Mouse (Mus musculus): ENCODE measurements at regions not wholly inside any gene's neighbourhood (a gene's known extent, or its start where the extent isn't known, plus 50 kb on each side); places are given as distances from the start of the nearest gene placed in this dataset.
"Not testable (repeated sequence)": the region's sequence is repeated elsewhere in the genome, so short reads cannot be mapped to it uniquely, and the experiment has no call there.

GRCm38 (mm10) chr10:15321480-15321879 is 603.5 kb upstream of the Gje1 start:
- intact Hi-C loops (cut with DNase I): no loop called here
- no peak for DNase-seq (ENCODE audit: low spot score in 2 of 2)

- intact Hi-C loops (cut with DNase I): no loop called here
- no peak for DNase-seq (ENCODE audit: low spot score in 2 of 2)
These were observed 599.1 kb upstream of the Gje1 start for GRCm38 (mm10) chr10:15317017-15317607.

DNA sequence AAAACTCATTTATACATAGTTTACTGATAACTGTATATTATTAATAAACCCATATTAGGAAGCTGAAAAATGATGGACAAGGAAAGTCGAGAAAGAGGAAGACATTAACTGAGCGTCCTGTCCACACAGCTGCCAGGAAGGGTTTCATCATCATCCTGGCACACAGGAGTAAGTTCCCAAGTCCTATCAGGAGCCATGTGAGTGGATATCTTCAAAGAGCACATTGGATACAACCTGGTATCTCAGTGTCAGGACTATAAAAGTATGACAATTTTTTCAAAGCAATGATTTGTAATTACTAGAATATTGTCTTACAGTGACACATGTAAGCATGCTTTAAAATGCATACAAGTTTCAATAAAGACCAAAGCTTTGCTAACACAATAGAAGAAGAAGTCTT is 592.6 kb upstream of the Gje1 start:
- no peak for DNase-seq (ENCODE audit: low spot score in 2 of 2)
- intact Hi-C loops (cut with DNase I): no loop called here

DNA sequence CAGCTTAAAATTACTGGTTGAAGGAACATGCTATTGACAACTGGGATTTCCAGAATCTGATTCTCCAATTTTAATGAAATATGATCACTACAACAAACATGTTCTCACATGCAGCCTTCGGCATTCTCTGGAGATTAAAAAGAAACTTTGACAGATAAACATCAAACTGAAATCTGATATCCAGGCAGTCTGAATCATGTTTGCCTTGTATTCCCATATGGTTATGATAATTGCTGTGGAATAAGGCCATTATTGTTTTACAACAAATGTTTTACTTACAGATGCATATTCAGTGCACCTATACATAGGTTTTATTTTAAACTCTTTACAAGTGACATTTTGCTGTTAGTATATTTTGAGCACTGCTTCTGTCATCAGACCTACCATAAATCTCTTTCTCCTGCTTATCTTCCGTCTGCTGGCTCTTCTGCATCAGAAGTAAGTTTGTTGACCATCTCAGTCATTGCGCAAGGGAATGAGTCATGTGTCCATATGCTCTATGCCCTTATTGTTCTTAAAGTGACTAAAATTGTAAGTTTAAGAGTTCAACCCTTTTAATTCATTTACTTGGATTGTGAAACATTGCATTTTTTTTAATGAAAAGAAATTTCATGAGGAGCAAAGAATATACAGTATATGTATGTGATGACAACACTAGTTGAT is 587.9 kb upstream of the Gje1 start:
- DNase-seq (ENCODE audit: low spot score in 2 of 2): no peak
- intact Hi-C loops (cut with DNase I): no loop called here

GRCm38 (mm10) chr10:15300199-15301085 is 582.4 kb upstream of the Gje1 start:
- DNase-seq (ENCODE audit: low spot score in 2 of 2): peak; percentile 62 to 66
- intact Hi-C loops (cut with DNase I): no loop called here

GRCm38 (mm10) chr10:15299331-15300198 is 581.6 kb upstream of the Gje1 start:
- intact Hi-C loops (cut with DNase I): no loop called here
- DNase-seq (ENCODE audit: low spot score in 2 of 2): no peak

DNA sequence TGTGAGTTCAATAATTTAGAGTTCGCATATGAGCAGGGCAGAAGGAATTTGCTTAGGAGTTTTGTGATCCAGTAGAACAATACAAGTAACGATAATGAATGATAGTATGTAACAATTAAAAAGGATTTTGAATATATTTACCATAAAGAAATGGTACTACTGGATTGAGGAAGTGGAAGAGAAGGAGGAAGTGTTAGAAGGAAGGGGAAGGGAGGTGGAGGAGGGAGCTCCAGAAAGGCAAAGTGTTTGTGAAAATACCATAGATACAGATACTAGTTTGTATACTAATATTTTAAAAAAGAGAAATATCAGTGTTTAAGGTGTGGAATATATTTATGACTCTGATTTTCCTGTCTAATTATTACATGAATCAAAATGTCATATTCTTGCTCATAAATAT is 579.2 kb upstream of the Gje1 start:
- intact Hi-C loops (cut with DNase I): no loop called here
- no peak for DNase-seq (ENCODE audit: low spot score in 2 of 2)

DNA sequence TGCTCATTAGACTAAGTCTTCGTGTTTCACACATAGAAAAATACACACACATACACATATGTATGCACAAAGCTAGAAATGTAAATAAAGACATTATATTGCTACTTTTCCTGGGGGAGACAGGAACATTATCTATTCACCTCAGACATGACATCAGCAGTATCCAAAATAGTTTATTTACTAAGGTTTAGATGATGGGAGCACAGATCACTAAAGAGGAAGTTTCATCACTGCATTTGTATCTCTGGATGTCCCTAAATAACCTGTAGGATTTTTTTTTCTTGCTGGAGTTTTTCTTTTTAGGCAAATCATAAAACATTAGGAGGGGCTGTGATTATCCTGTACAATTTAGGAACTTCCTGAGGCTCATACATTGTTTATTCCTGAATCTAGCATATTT is 576.1 kb upstream of the Gje1 start:
- no peak for DNase-seq (ENCODE audit: low spot score in 2 of 2)
- intact Hi-C loops (cut with DNase I): no loop called here

GRCm38 (mm10) chr10:15263337-15263736 is 545.3 kb upstream of the Gje1 start:
- intact Hi-C loops (cut with DNase I); DNase-seq (ENCODE audit: low spot score in 2 of 2): not testable (repeated sequence)

DNA sequence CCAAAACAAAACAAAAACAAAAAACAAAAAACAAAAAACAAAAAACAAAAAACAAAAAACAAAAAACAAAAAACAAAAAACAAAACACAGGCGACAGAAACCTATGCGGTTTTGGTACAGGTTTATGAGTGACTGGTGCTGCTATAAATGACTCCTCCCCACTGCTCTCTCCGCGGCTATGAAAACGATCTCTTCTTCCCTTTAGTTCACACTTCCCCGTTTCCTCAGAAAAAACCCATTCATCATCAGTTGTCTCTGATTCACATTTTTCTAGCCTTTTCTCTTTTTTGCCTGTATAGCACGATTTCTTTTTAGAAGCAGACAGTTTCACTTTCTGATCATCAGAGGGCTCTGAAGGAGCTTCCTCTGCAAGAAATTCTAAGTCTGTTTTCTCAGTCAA is 544.3 kb upstream of the Gje1 start:
- DNase-seq (ENCODE audit: low spot score in 2 of 2); intact Hi-C loops (cut with DNase I): not testable (repeated sequence)

- intact Hi-C loops (cut with DNase I): no loop called here
These were observed 531.5 kb upstream of the Gje1 start for GRCm38 (mm10) chr10:15249402-15250086.

DNA sequence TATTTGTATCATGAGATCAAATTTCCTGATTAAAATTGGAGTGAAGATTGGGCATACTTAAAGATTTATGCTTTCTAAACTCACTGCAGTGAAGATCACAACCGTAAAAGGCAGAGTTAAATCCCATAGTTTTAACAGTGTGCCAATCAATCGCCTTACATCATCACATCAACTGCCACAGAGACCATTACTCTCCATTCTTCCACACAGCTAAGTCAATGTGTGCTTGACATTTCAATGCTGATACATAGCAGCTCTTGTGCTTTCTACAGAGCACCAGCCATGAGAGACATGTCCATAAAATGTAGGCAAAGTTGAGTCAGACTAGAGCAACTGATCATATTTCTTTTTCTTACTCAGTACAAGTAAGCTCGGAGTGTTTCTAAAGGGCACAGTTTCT is 530.9 kb upstream of the Gje1 start:
- intact Hi-C loops (cut with DNase I): no loop called here
- no peak for DNase-seq (ENCODE audit: low spot score in 2 of 2)

More at GRCm38 (mm10) chr10:15249402-15250086, 531.5 kb upstream of the Gje1 start:
- DNase-seq (ENCODE audit: low spot score in 2 of 2): no peak

- DNase-seq (ENCODE audit: low spot score in 2 of 2): no peak
- intact Hi-C loops (cut with DNase I): no loop called here
These were observed 526.6 kb upstream of the Gje1 start for GRCm38 (mm10) chr10:15244376-15245262.

GRCm38 (mm10) chr10:15243460-15243859 is 525.4 kb upstream of the Gje1 start:
- DNase-seq (ENCODE audit: low spot score in 2 of 2): no peak
- intact Hi-C loops (cut with DNase I): no loop called here

DNA sequence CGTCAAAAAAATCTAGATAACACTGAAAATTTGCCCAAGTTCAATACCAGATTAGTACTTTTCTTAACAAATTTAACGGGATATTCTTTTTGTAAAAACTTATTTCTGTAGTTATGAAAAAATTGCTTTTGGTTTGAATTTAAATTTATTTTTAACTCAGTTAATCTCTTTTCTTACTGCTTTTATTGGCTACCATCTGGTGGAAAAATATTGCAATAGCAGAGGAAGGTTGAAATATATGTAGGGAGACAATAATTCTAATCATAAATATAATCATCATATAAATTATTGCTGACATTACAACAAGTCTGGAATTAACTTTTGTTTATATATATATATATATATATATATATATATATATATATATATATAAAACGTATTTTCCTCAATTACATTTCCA is 500.9 kb upstream of the Gje1 start:
- no peak for DNase-seq (ENCODE audit: low spot score in 2 of 2)
- intact Hi-C loops (cut with DNase I): loop anchor here (5.0 kb wide), 1 partner anchor 487 kb away; no protein-coding TSS in a partner anchor

DNA sequence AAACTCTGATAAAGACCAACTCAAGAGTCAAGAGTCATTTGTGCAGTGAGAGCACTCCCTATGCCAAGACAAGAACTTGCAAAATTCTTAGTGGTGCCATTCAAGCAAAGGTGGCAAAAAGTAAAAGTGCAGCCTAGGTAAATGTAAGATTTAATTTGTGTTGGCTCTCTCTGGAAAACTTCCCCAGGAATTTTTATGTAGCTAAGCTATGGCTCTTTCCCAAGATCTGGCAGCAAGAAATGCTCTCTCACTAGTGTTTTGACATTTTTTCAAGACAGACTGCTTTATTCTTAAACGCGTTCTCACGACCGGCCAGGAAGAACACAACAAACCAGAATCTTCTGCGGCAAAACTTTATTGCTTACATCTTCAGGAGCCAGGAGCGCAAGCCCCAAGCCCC is 461.6 kb upstream of the Gje1 start:
- intact Hi-C loops (cut with DNase I): no loop called here
- no peak for DNase-seq (ENCODE audit: low spot score in 2 of 2)

GRCm38 (mm10) chr10:15174421-15174820 is 456.4 kb upstream of the Gje1 start:
- no peak for DNase-seq (ENCODE audit: low spot score in 2 of 2)
- intact Hi-C loops (cut with DNase I): no loop called here

DNA sequence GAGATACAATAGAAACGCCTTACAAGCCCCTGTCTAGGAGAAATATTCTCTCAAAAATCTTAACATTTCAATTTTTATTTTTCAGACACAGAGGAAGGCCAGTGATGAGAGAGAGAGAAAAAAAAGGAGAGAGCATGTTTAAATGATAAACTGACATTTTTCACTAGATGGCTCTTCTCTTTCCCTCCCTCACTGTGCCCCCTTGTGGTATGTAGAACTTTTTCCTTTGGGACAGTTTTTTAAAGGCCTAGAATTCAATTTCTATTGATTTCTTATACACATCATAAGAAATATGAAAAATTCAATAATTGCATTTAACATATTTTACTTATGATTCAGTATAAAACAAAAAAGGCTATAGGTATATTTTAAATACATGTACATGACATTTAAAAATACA is 454.5 kb upstream of the Gje1 start:
- intact Hi-C loops (cut with DNase I): loop anchor here (2.0 kb wide), 1 partner anchor 438 kb away; no protein-coding TSS in a partner anchor
- DNase-seq (ENCODE audit: low spot score in 2 of 2): no peak
